Mouse (Mus musculus) ovary, postnatal 14 days (tissue): ENCODE measurements around the gene Mcl1.

Experiments used
- DNase-seq: peaks from one replicate; pipeline ENCODE4 v3.0.0; 2022; ENCODE audit warnings: low spot score

Gene Mcl1

DNA sequence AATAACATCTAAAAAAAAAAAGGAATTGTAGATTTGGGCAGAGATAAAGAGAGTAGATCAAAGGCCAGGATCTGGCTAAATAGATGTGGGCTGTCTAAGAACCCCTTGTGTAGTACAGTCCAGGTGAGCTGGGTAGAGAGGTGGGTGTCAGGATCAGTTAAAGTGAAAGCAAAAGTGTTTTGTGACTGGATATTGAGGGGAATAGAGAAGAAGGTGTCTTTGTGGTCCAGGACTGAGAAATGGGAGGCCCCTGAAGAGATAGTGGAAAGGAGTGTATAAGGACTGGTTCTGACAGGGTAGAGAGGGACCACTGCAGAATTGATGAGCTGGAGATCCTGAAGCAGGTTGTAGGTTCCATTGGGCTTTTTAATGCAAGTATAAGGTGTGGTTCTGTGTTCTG is 51.4 kb downstream of the Mcl1 start:
- DNase-seq, result no peak
